Mouse (Mus musculus) ES-E14 (cell line): ENCODE data around the gene Hsd17b14. TPM values are rescaled to one million over a fixed set of nuclear protein-coding genes. Genes with fewer than 3 reads are reported as not detected.
"Not testable (repeated sequence)": the region's sequence is repeated elsewhere in the genome, so short reads cannot be mapped to it uniquely, and the experiment has no call there.

ENCODE experiments used
- DNase-seq: peaks from one replicate; pipeline ENCODE4 v3.0.0-alpha.2; 2013; ENCODE audit warnings: low read depth, low spot score
- H3K27ac ChIP-seq: 2 replicates; pipeline ENCODE4 v1.5.1; 2012; ENCODE audit warnings: low read depth, mild to moderate bottlenecking, low read length, moderate library complexity, mixed read lengths; ENCODE audit not compliant: poor library complexity, insufficient read depth, severe bottlenecking
- H3K36me3 ChIP-seq: 2 replicates; pipeline ENCODE4 v1.6.1; 2012; ENCODE audit warnings: mild to moderate bottlenecking, low read length, moderate library complexity, mixed read lengths; ENCODE audit not compliant: control insufficient read depth, poor library complexity, insufficient read depth, severe bottlenecking
- H3K4me1 ChIP-seq, 2 experiments: fragments of 150-350 bp in 1 of 2; sonication (generic) in 1 of 2; 2 replicates each; pipeline ENCODE4 v1.6.1; 2012; ENCODE audit warnings: low read length in 2 of 2, mild to moderate bottlenecking in 1 of 2, mixed read lengths in 1 of 2; ENCODE audit not compliant: control insufficient read depth in 2 of 2, insufficient read depth in 2 of 2, poor library complexity in 1 of 2
- H3K4me3 ChIP-seq, 2 experiments: fragments of 150-350 bp in 1 of 2; sonication (generic) in 1 of 2; 2 replicates each; pipeline ENCODE4 v1.5.1; 2012; ENCODE audit warnings: low read length in 2 of 2, low read depth in 1 of 2, mild to moderate bottlenecking in 1 of 2, mixed read lengths in 1 of 2; ENCODE audit not compliant: insufficient read depth in 1 of 2, poor library complexity in 1 of 2, severe bottlenecking in 1 of 2
- H3K9ac ChIP-seq: 2 replicates; pipeline ENCODE4 v1.6.1; 2012; ENCODE audit warnings: low read depth, mild to moderate bottlenecking, low read length, mixed read lengths; ENCODE audit not compliant: poor library complexity, insufficient read depth, severe bottlenecking
- H3K9me3 ChIP-seq: fragments of 150-350 bp; sonication (generic); 2 replicates; pipeline ENCODE4 v1.6.1; 2012; ENCODE audit warnings: low read depth, mild to moderate bottlenecking, low read length; ENCODE audit not compliant: control insufficient read depth, insufficient read depth
- CHD2 ChIP-seq: IDR thresholded peaks from 2 replicates; pipeline ENCODE4 v1.6.1; 2014; ENCODE audit warnings: mild to moderate bottlenecking, low read depth, low read length, inconsistent platforms
- HCFC1 ChIP-seq: IDR thresholded peaks from 2 replicates; pipeline ENCODE4 v1.6.1; 2012; ENCODE audit warnings: low read length, inconsistent platforms, borderline replicate concordance; ENCODE audit not compliant: insufficient read depth
- MAFK ChIP-seq: IDR thresholded peaks from 2 replicates; pipeline ENCODE4 v1.6.1; 2014; ENCODE audit warnings: mild to moderate bottlenecking, low read depth, low read length, inconsistent platforms; ENCODE audit not compliant: insufficient read depth
- ZC3H11A ChIP-seq: IDR thresholded peaks from 2 replicates; pipeline ENCODE4 v1.6.1; 2012; ENCODE audit warnings: low read depth, mild to moderate bottlenecking, inconsistent platforms, low read length, borderline replicate concordance
- ZNF384 ChIP-seq: IDR thresholded peaks from 2 replicates; pipeline ENCODE4 v1.6.1; 2012; ENCODE audit warnings: low read depth, low read length, inconsistent platforms
- in situ Hi-C, 2 experiments: fragments of 600-800 bp; cut with MboI; formaldehyde crosslinking; loops; one replicate each; pipeline ENCODE4 v1.15.1; 2025; ENCODE audit warnings: low sequenced_read_pairs in 2 of 2, inconsistent platforms in 1 of 2; ENCODE audit not compliant: unreplicated experiment in 2 of 2
- total RNA-seq: library from RNA; depleted of rRNA; stranded (reverse); fragments of 300-350 nt; gene quantifications from 2 replicates; pipeline ENCODE4 v1.2.3, GENCODE M21; 2012

Gene Hsd17b14
- total RNA-seq, 1 experiment = 33.0 TPM

DNA sequence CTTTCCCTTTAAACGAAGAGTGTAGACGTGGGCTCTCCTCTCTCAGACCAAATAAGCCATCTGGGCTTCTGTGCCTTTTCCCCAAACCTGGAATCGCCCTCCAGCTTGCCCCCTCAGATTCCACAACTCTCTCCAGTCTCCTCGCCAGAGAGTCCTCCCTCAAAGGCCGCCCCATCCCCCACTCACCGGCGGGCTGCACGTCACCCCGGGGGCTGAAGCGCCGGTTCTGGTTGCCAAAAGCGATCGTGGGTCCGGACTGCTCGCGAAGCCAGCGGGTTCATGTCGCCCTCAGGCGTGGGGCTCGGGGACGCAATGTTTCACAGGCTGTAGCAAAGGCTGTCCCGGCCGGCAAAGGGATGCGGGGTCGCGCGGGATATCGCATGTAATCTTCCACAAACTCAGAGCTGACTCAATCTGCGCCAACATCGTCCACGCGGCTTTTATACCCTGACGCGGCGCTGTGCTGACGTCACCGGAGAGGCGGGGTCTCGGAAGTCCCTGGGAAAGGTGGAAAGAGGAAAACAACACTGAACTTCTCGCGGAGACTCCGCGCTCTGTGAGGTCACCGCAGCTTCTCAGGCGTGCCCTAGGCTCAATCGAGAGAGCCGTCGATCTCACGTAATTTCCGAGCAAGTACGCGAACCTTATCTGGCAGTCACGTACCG is 28.8 kb upstream of the Hsd17b14 start, which contains the start of the genes Ppp1r15a and Plekha4:
Gene Ppp1r15a (minus strand): TSS at position 460 of the 665 bp plus-strand sequence.
Gene Plekha4 (plus strand): TSS at position 522 of the 665 bp plus-strand sequence.
- Histone ChIP-seq H3K36me3 (peaks cover 18% of the 10 kb centered on the region), H3K4me1 (peaks cover 2 to 25% of the 10 kb centered on the region in 2 experiments; a peak in 2 of 4 replicates), H3K9ac (peak within 1 kb of the TSS; percentile 97), H3K4me3 (peak within 1 kb of the TSS; percentile 92 to 95), H3K27ac (peak within 1 kb of the TSS; percentile 85), H3K9me3 (no peaks in the 10 kb centered on the region)
- in situ Hi-C loops = no loop called here
- DNase-seq = peak; percentile 88
- TF ChIP-seq MAFK (no peak), ZC3H11A (no peak), CHD2 (peak; percentile 91), HCFC1 (no peak; the same call in 1 of the 2 replicates), ZNF384 (no peak)

- no peak for DNase-seq
- Histone ChIP-seq H3K9ac (peak overlapping the region; percentile 71), H3K36me3 (peaks cover 18% of the 10 kb centered on the region), H3K4me3 (peak overlapping the region; percentile 56 to 60), H3K27ac (peak overlapping the region; percentile 65; the same call in 1 of the 2 replicates), H3K4me1 (peaks cover 2 to 27% of the 10 kb centered on the region in 2 experiments; a peak in 2 of 4 replicates), H3K9me3 (no peaks in the 10 kb centered on the region)
- in situ Hi-C loops = no loop called here
- TF ChIP-seq MAFK = no peak
- TF ChIP-seq HCFC1 = 0 out of 2 replicates have a peak, but pooled peaks have one; percentile 32
- no peak for TF ChIP-seq ZC3H11A
- TF ChIP-seq ZNF384 = peak; percentile 61; the same call in 1 of the 2 replicates
- peak; percentile 0; the same call in 1 of the 2 replicates for TF ChIP-seq CHD2
Observed at GRCm38 (mm10) chr7:45526474-45527120, 28.1 kb upstream of the Hsd17b14 start.

- 0 out of 2 replicates have a peak overlapping the region, but pooled peaks have one; percentile 4 for H3K9ac ChIP-seq
- DNase-seq, H3K27ac ChIP-seq, in situ Hi-C loops, H3K4me3 ChIP-seq, H3K9me3 ChIP-seq: not testable (repeated sequence)
- peaks cover 18% of the 10 kb centered on the region for H3K36me3 ChIP-seq
- H3K4me1 ChIP-seq = peaks cover 2 to 33% of the 10 kb centered on the region in 2 experiments; a peak in 2 of 4 replicates
Observed at GRCm38 (mm10) chr7:45527169-45527568, 27.5 kb upstream of the Hsd17b14 start.

GRCm38 (mm10) chr7:45529461-45529860 is 25.2 kb upstream of the Hsd17b14 start:
- DNase-seq = no peak
- peaks cover 1 to 30% of the 10 kb centered on the region in 2 experiments; a peak in 2 of 4 replicates for H3K4me1 ChIP-seq
- H3K4me3 ChIP-seq = no peak overlapping the region
- no peak for TF ChIP-seq HCFC1
- no peak for TF ChIP-seq MAFK
- no peak for TF ChIP-seq CHD2
- no peak for TF ChIP-seq ZNF384
- TF ChIP-seq ZC3H11A = no peak
- peaks cover 5% of the 10 kb centered on the region for H3K36me3 ChIP-seq
- in situ Hi-C loops = no loop called here
- H3K9ac ChIP-seq = peak overlapping the region; percentile 27; the same call in 1 of the 2 replicates
- no peak overlapping the region for H3K27ac ChIP-seq
- H3K9me3 ChIP-seq = no peaks in the 10 kb centered on the region
